Mouse (Mus musculus) retina, embryonic 14.5 days (tissue): Measurements from ENCODE around the gene Mmp11.

Experiments
- DNase-seq: peaks from one replicate; pipeline ENCODE4 v3.0.0-alpha.2; 2015; ENCODE audit warnings: low spot score

Mmp11 gene

GRCm38 (mm10) chr10:75937851-75938643, 1.8 kb upstream of the Mmp11 start:
- DNase-seq, result no peak

GRCm38 (mm10) chr10:75936909-75937667, 792 bp upstream of the Mmp11 start:
- DNase-seq, result no peak

DNA sequence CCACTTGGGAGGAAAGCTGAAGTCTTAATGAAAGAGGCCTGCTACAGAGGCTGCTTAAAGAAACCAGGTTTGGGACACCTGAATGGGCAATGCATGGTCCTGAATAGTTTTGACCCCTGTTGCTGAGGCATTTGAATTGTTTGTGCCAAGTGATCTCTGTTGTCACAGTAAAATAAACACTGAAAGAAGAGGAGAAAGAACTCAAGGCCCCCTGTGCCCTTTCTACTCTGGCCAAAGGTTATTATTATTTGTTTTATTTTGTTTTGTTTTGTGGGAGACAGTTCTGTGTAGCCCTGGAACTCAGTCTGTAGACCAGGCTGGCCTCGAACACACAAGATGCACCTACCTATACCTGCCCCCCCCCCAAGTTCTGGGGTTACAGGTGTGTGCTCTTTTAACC, 1.3 kb downstream of the Mmp11 start:
- no peak for DNase-seq

DNA sequence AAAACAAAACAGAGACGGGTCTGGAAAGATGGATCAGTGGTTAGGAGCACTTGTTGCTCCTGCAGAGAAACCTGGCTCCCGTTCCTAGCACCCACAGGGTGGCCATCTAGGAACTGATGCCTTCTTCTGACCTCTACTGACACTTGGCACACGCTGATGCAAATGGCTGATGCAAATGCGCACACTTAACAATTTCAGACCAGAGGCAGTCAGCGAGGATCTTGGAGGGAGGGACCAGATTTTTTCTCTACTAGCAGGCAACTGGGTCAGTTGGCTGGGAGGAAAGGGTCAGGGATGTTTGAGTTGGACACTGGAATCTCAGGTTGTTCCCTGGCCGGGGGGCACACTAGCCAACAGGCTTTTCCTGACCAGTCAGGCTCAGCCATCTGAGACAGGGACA, 3.4 kb downstream of the Mmp11 start, which contains the start of gene Chchd10:
Chchd10 (plus strand) TSS at position 240 of the 400 bp plus-strand sequence.
- no peak for DNase-seq

GRCm38 (mm10) chr10:75932081-75932678, 4.1 kb downstream of the Mmp11 start:
- peak; percentile 66 for DNase-seq

DNA sequence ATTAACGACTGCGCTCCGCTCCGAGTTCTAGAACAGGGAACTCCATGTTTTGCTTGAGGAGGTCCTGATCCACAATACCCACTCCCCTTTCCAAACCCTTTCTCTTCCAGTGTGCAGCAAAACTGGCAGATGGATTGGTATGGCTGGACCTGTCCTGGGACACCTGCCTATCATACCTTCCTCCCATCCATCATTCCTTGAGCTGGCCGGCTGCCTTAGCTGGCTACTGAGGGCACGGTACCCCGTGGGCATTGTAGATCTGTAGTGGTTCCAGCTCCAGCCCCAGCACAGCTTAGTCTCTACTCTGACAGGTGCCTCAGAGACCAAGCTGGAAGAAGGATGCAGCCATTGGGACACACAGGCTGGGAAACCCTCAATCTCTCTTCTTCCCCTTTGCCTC, 5.0 kb downstream of the Mmp11 start:
- no peak for DNase-seq

DNA sequence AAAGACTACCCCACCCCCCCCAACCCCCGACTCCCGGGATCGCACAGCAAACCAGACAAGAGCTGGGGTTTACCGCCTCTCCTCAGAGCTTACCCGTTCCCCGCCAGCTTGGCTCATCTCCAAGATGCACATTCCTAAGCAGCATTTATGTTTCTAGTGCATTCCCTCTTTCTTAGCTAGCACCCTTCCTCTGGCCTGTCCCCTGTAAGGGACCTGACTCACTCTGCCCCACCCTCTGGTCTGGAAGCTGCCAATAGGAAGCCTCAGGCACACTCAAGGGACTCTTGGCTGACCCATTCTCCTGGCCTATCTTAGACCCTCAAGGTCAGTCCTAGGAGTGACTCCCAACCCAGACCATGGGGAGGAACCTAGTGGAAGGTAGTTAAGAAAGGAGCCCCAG, 6.0 kb downstream of the Mmp11 start:
- DNase-seq, result no peak

GRCm38 (mm10) chr10:75926396-75926795, 9.9 kb downstream of the Mmp11 start:
- DNase-seq, result no peak

- no peak for DNase-seq
Measured at GRCm38 (mm10) chr10:75924324-75924723, 12.0 kb downstream of the Mmp11 start.

DNA sequence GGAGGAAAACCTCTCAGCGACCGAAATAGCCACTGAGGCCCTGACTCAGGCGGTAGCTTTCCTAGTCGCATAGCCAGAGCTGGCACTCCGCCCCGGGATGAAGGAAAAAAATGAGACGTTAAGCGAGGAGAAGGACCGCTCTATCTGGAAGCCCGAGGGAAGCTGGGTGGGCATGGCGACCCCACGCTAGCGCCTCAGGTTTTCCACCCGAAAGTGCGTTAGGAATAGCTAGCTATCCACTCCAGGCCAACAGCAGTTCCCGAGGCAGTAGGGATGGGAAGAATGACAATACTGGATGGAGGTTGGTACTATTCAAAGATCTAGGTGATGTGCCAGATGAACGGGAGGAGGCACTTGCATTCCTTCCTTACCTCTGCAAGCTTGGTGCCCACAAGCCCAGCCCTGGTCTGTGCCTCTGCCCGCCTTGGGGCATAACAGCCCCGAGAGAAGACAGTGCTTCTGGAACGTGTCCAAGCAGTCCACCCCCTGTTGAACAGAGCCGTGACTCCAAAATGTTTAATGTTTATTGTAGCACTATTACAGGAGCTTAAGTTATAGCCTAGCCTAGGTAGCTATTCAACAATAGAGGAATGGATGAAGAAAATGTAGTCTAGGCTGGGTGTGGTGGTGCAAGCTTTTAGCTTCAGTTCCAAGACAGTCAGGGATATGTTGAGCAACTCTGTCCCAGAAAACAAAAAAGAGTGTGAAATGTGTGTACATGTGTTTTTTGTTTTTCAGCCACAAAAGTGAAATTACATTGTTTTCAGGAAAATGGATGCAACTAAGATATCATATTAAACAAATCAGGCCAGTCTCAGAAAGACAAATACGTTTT, 14.4 kb downstream of the Mmp11 start:
- no peak for DNase-seq

DNA sequence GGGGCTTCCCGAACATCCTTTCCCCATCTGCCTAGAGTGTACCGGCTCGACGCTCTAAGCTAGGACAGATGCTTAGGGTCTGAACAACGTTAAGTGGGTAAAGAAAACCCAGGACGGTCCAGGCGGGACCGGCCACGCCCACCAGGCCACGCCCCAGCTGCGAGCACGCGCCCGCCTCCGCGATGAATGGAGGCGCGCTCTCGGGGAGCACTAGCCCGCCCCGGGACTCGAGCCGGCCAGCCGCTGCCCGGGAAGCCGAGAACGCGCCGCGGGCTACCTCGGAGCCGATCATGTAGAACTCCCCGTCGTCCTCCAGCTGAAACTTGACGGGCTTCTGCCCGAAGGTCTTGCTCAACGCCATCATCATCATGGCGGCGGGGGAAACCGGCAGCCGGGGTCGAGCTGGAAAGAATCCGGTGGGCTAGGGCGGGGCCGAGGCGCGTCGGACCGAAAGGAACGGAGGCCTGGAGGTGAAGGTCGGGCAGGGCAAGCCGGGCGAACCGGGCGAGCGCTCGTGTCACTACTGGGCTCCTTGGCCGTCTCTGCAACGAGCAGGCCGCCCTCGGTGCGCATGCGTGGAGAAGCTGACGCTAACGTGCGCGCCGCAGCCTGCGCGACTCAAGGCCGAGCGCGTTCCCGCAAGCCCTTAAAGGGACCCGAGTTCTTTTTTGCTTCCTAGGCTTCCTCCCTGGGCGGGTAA, 15.1 kb downstream of the Mmp11 start, which contains the start of gene Smarcb1:
Smarcb1 (minus strand) TSS at position 592 of the 700 bp plus-strand sequence.
- peak; percentile 96 for DNase-seq

- no peak for DNase-seq
Measured at GRCm38 (mm10) chr10:75919026-75919425, 17.3 kb downstream of the Mmp11 start.

GRCm38 (mm10) chr10:75916840-75917239, 19.5 kb downstream of the Mmp11 start:
- no peak for DNase-seq

GRCm38 (mm10) chr10:75915557-75915956, 20.7 kb downstream of the Mmp11 start:
- DNase-seq, result no peak

GRCm38 (mm10) chr10:75913013-75913589, 23.2 kb downstream of the Mmp11 start:
- no peak for DNase-seq

DNA sequence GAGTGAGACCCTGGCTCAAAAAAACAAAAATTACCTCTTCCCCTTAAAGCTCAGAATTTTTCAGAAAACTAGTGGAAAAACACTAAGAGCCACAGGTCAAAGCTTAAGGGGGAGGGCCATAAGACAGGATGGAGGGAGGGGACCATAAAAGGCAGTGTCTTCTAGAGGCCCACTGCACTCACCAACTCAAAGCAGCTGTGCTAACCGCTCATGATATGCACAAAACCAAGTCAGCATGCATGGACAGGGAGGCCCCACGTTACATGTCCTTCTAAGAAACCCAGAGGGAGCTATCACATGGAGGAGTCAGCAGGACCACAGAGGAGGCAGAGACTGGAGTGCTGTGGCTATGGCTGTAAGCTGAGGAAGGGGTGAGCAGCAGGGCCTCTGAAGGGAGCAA, 25.6 kb downstream of the Mmp11 start:
- no peak for DNase-seq

- no peak for DNase-seq
Measured at GRCm38 (mm10) chr10:75906882-75907281, 29.4 kb downstream of the Mmp11 start.

DNA sequence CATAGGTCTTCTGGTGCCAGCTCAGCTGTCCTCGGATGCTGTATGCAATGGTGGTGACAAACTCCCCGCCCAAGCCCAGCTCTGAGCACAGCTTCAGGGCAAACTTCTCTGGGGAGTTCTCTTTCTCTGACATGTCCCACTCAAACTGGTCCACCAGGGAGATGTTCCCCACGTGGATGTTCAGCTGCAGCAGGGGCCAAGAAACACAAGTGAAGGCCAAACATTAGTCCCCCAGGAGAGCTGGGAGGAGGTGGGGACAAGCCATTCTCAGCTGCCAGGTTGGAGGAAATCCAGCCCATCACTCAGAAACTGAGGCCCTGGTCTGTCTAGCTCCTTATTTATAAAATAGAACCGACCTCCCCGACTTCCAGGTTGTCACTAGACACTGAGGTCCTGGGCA, 31.9 kb downstream of the Mmp11 start:
- no peak for DNase-seq

GRCm38 (mm10) chr10:75898846-75899245, 37.5 kb downstream of the Mmp11 start:
- DNase-seq, result no peak

DNA sequence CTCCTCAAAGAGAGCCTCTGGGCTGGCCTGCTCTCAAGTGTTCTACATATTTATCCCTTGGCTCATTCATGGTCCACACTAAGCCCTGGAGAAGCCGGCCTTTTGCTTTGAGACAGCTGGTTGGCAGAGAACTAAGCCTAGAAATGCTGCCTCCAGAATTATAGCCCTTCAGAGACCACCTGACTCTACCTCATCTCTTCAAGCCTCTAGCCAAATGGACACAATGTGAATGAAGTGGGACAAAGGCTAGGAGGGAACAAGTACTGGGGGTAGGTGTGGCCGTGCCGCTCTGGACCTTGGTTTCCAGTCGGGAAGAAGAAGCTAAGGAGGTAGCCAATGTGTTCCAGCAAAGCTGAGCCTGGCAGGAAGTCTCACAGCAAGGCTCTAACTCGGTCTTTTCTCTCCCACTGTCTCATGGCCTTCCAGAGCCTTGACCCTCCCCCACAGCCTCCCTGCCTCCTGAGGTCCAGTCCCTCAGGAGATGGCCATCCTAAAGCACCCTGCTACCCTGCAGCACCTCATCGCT, 38.2 kb downstream of the Mmp11 start:
- no peak for DNase-seq

GRCm38 (mm10) chr10:75897373-75897772, 38.9 kb downstream of the Mmp11 start:
- DNase-seq, result peak; percentile 86
